Mouse (Mus musculus): ENCODE results near the gene AW822073. TPM values are rescaled to one million over a fixed set of nuclear protein-coding genes. Genes with fewer than 3 reads are reported as not detected.
"Not testable (repeated sequence)": the region's sequence is repeated elsewhere in the genome, so short reads cannot be mapped to it uniquely, and the experiment has no call there.

AW822073 gene
- total RNA-seq (2014; rRNA removed; ENCODE audit: low replicate concordance) = not detected in 2 replicates
- polyA plus RNA-seq (2015; fragmentation: Nextera tagmentation; extraction: Ambion mirVana) = not detected in 2 replicates

DNA sequence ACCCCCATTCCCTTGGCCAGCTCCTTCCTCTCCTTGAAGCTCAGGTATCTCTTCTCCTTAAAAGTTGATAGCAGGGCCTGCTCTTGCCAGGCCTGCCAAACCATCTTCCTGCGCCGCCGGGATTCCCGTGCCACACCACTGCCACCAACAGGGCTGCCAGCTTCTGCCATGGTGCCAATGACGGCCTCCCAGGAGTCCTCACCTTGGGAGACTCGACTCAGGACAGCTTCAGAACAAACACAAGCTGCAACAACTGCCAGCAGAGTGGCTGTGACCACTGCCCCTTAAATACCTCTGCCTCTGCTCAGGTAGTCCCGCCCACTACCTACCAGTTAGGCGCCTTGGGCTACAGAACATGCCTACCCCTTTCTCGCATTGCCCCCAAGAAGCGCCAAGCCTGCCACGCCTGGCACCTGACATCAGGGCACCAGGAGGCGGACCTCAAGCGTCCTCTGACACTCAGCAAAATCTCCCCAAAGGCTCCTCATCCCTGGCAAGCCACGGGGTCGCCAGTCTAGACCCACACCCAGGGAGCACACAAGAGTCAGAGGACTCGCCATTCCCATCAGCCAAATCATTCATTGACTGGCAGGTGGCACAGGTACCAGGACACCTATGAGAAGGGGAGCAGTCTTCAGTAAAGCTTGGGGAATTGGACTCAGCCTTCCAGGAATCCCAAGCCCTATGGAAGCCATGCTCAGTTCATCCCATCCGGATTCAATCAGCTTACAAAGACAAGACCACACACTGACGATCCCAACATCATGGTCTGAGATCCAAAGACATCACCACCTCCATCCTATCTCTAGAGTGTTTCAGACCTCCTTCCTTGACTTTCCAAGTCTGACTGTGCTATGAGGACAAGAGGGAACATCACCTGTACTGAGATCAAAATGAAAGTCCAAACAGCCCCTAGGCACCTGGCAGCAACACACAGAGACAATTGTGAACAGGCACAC, at the start of gene AW822073:
Gene AW822073 (minus strand): TSS at position 104 of the 959 bp plus-strand sequence.
- not testable (repeated sequence) for H3K4me3 ChIP-seq (ENCODE audit: low read depth, low read length); H3K36me3 ChIP-seq (replicated peaks; ENCODE audit: control insufficient read depth, insufficient read depth, low read length); ATAC-seq (ENCODE audit: insufficient read depth, low read depth); DNase-seq (ENCODE audit: low spot score); H3K27ac ChIP-seq (ENCODE audit: low read depth); H3K4me1 ChIP-seq (ENCODE audit: control insufficient read depth, insufficient read depth); H3K4me2 ChIP-seq (ENCODE audit: low read depth, low read length); H3K9ac ChIP-seq (replicated peaks; ENCODE audit: low read depth, low read length); H3K9me3 ChIP-seq (replicated peaks; ENCODE audit: control insufficient read depth, low read length); H3K27me3 ChIP-seq (ENCODE audit: control insufficient read depth, insufficient read depth, low read length)
- 72% methylated on average over 16 of the region's 18 CpGs for WGBS

DNA sequence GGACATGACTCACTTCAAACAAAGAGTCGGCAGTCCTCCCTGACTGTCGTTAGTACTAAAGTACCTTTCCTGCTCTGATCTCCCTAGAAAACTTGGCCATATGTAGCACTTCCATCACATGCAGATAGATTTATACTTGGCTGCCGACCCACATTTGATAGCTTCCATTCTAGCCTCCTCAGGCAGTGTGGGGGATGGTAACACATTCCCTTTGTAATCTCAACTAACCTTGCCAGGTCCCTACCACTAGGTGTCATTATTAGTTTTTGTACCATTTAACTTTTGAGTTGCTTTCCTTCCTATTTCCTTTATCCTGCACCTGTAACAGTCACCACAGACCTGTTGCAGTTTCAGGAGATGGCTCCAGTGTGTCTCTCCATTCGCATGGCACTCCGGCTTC, 33.7 kb upstream of the AW822073 start:
- DNase-seq (ENCODE audit: low spot score) = peak; percentile 37
- H3K9me3 ChIP-seq (replicated peaks; ENCODE audit: control insufficient read depth, low read length) = no peaks in the 10 kb centered on the region
- H3K27me3 ChIP-seq (ENCODE audit: control insufficient read depth, insufficient read depth, low read length) = no peaks in the 10 kb centered on the region
- no peak overlapping the region for H3K9ac ChIP-seq (replicated peaks; ENCODE audit: low read depth, low read length)
- 44% methylated on average over 5 of the region's 5 CpGs for WGBS
- H3K4me2 ChIP-seq (ENCODE audit: low read depth, low read length) = no peak overlapping the region
- H3K36me3 ChIP-seq (replicated peaks; ENCODE audit: control insufficient read depth, insufficient read depth, low read length) = peaks cover 35% of the 10 kb centered on the region
- no peak overlapping the region for H3K27ac ChIP-seq (ENCODE audit: low read depth)
- peaks cover 9% of the 10 kb centered on the region; the same call in 1 of the 2 replicates for H3K4me1 ChIP-seq (ENCODE audit: control insufficient read depth, insufficient read depth)
- TF ChIP-seq CTCF (IDR thresholded peaks at IDR 0.05; ENCODE audit: low read depth) (peak; percentile 31), EP300 (IDR thresholded peaks at IDR 0.05; ENCODE audit: low read depth) (no peak)
- ATAC-seq (ENCODE audit: insufficient read depth, low read depth) = no peak
- no peak overlapping the region for H3K4me3 ChIP-seq (ENCODE audit: low read depth, low read length)

GRCm38 (mm10) chr10:58255954-58256353, 31.2 kb upstream of the AW822073 start:
- H3K4me2 ChIP-seq (ENCODE audit: low read depth, low read length) = peak overlapping the region; percentile 68
- H3K4me1 ChIP-seq (ENCODE audit: control insufficient read depth, insufficient read depth) = peaks cover 9% of the 10 kb centered on the region; the same call in 1 of the 2 replicates
- peaks cover 17% of the 10 kb centered on the region; the same call in 1 of the 2 replicates for H3K36me3 ChIP-seq (replicated peaks; ENCODE audit: control insufficient read depth, insufficient read depth, low read length)
- peak overlapping the region; percentile 68; the same call in 1 of the 2 replicates for H3K27ac ChIP-seq (ENCODE audit: low read depth)
- DNase-seq (ENCODE audit: low spot score) (peak; percentile 34), ATAC-seq (ENCODE audit: insufficient read depth, low read depth) (no peak)
- no peak for TF ChIP-seq CTCF (IDR thresholded peaks at IDR 0.05; ENCODE audit: low read depth)
- no peaks in the 10 kb centered on the region for H3K27me3 ChIP-seq (ENCODE audit: control insufficient read depth, insufficient read depth, low read length)
- peak overlapping the region; percentile 89 for H3K4me3 ChIP-seq (ENCODE audit: low read depth, low read length)
- H3K9ac ChIP-seq (replicated peaks; ENCODE audit: low read depth, low read length) = peak overlapping the region; percentile 69
- H3K9me3 ChIP-seq (replicated peaks; ENCODE audit: control insufficient read depth, low read length) = no peaks in the 10 kb centered on the region
- WGBS = 0% methylated on average over 4 of the region's 4 CpGs

GRCm38 (mm10) chr10:58255213-58255892, 30.6 kb upstream of the AW822073 start, which contains the start of gene Gcc2:
Gene Gcc2, plus strand, starts transcription at chr10:58255497.
- H3K4me3 ChIP-seq (ENCODE audit: low read depth, low read length) = peak within 1 kb of the TSS; percentile 89
- H3K4me2 ChIP-seq (ENCODE audit: low read depth, low read length) = peak within 1 kb of the TSS; percentile 68
- peaks cover 9% of the 10 kb centered on the region; the same call in 1 of the 2 replicates for H3K4me1 ChIP-seq (ENCODE audit: control insufficient read depth, insufficient read depth)
- ATAC-seq (ENCODE audit: insufficient read depth, low read depth) (peak; percentile 98), DNase-seq (ENCODE audit: low spot score) (peak; percentile 95)
- peak within 1 kb of the TSS; percentile 68 for H3K27ac ChIP-seq (ENCODE audit: low read depth)
- 0 out of 2 replicates have a peak, but pooled peaks cover 14% of the 10 kb centered on the region for H3K36me3 ChIP-seq (replicated peaks; ENCODE audit: control insufficient read depth, insufficient read depth, low read length)
- no peaks in the 10 kb centered on the region for H3K9me3 ChIP-seq (replicated peaks; ENCODE audit: control insufficient read depth, low read length)
- no peak for TF ChIP-seq CTCF (IDR thresholded peaks at IDR 0.05; ENCODE audit: low read depth)
- TF ChIP-seq EP300 (IDR thresholded peaks at IDR 0.05; ENCODE audit: low read depth) = no peak
- H3K27me3 ChIP-seq (ENCODE audit: control insufficient read depth, insufficient read depth, low read length) = no peaks in the 10 kb centered on the region
- under 1% methylated on average over 58 of the region's 58 CpGs for WGBS
- H3K9ac ChIP-seq (replicated peaks; ENCODE audit: low read depth, low read length) = peak within 1 kb of the TSS; percentile 69

DNA sequence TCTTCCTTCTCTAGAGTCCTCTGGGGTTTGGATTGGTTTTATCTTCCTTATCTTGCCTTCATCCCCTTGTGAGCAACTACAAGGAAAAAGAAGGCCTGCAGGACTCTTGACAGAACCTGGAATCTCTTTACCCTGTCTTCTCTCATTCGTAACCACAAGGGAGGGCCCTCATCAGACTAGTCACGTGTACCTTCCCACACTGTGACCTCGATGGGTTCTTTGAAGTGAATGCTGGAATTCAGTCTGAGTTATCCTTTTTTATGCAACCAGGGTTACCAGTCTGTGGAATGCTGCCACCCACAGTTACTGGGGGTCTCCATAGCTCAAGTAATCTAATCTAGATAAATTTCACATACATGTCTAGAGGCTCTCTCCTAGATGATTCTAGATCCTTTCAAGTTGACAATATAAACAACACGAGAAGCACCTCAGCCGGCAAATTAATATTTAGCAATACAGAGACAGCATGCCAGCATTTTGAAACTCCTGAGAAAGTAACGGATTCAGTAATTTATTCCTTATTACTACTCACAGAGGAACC, 30.0 kb upstream of the AW822073 start:
- DNase-seq (ENCODE audit: low spot score) (no peak), ATAC-seq (ENCODE audit: insufficient read depth, low read depth) (no peak)
- Histone ChIP-seq H3K9me3 (replicated peaks; ENCODE audit: control insufficient read depth, low read length) (no peaks in the 10 kb centered on the region), H3K4me1 (ENCODE audit: control insufficient read depth, insufficient read depth) (peaks cover 9% of the 10 kb centered on the region; the same call in 1 of the 2 replicates), H3K36me3 (replicated peaks; ENCODE audit: control insufficient read depth, insufficient read depth, low read length) (0 out of 2 replicates have a peak, but pooled peaks cover 9% of the 10 kb centered on the region), H3K27me3 (ENCODE audit: control insufficient read depth, insufficient read depth, low read length) (no peaks in the 10 kb centered on the region), H3K4me2 (ENCODE audit: low read depth, low read length) (peak overlapping the region; percentile 68), H3K4me3 (ENCODE audit: low read depth, low read length) (peak overlapping the region; percentile 89), H3K9ac (replicated peaks; ENCODE audit: low read depth, low read length) (0 out of 2 replicates have a peak overlapping the region, but pooled peaks have one; percentile 69), H3K27ac (ENCODE audit: low read depth) (no peak overlapping the region)
- WGBS = 34% methylated on average over 6 of the region's 6 CpGs
- TF ChIP-seq CTCF (IDR thresholded peaks at IDR 0.05; ENCODE audit: low read depth) (no peak), EP300 (IDR thresholded peaks at IDR 0.05; ENCODE audit: low read depth) (no peak)

All from heart, postnatal 0 days (tissue).